Mouse (Mus musculus): Measurements from ENCODE around the gene Mgat4a. TPM values are rescaled to one million over a fixed set of nuclear protein-coding genes. Genes with fewer than 3 reads are reported as not detected.
"Not testable (repeated sequence)": the region's sequence is repeated elsewhere in the genome, so short reads cannot be mapped to it uniquely, and the experiment has no call there.

Mgat4a gene
- polyA plus RNA-seq, 2 experiments = 6.8 to 9.0 TPM

- Histone ChIP-seq H3K4me3 (replicated peaks; ENCODE audit: low read length) (no peak overlapping the region), H3K4me2 (replicated peaks; ENCODE audit: low read depth, low read length, severe bottlenecking) (no peak overlapping the region), H3K4me1 (ENCODE audit: control insufficient read depth, insufficient read depth, low read length) (peaks cover 7% of the 10 kb centered on the region), H3K36me3 (ENCODE audit: control insufficient read depth, insufficient read depth, low read length) (0 out of 2 replicates have a peak, but pooled peaks cover 3% of the 10 kb centered on the region), H3K27ac (replicated peaks; ENCODE audit: low read depth, low read length) (no peak overlapping the region), H3K9ac (ENCODE audit: low read depth, low read length, severe bottlenecking) (no peak overlapping the region), H3K27me3 (ENCODE audit: control insufficient read depth, insufficient read depth, low read length) (no peaks in the 10 kb centered on the region), H3K9me3 (ENCODE audit: control insufficient read depth, low read length) (peaks cover 6% of the 10 kb centered on the region; the same call in 1 of the 2 replicates)
- 91% methylated on average over 9 of the region's 9 CpGs for WGBS
- TF ChIP-seq POLR2A (IDR thresholded peaks at IDR 0.05; ENCODE audit: borderline replicate concordance, extremely low read depth, insufficient read depth, insufficient read length) = no peak
- ATAC-seq (ENCODE audit: low FRiP score, low read depth) (no peak), DNase-seq (ENCODE audit: low spot score) (no peak)
Observed at GRCm38 (mm10) chr1:37502354-37502753, 38.5 kb downstream of the Mgat4a start.

DNA sequence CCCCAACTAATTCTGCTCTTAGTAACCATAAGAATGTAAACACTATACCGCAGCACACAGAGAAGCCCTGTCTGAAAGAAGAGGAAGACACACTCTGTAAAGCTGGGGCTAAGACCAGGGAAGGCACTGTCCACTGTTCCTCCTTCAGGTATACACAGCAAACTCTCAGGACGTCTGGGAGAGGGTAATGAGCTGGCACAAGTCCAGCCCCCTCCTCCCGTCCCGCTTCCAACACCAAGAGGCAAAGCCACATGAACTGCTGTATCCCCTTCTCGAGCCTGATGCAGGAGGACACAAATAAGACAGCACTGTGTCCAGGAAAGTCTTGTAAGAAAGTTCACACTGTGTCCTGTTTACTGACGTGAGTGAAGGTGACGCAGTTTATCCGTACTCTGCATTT lies 40.1 kb downstream of the Mgat4a start:
- Histone ChIP-seq H3K4me3 (replicated peaks; ENCODE audit: low read length) (no peak overlapping the region), H3K27ac (replicated peaks; ENCODE audit: low read depth, low read length) (no peak overlapping the region), H3K4me2 (replicated peaks; ENCODE audit: low read depth, low read length, severe bottlenecking) (no peak overlapping the region), H3K9me3 (ENCODE audit: control insufficient read depth, low read length) (no peaks in the 10 kb centered on the region), H3K27me3 (ENCODE audit: control insufficient read depth, insufficient read depth, low read length) (no peaks in the 10 kb centered on the region), H3K9ac (ENCODE audit: low read depth, low read length, severe bottlenecking) (no peak overlapping the region), H3K36me3 (ENCODE audit: control insufficient read depth, insufficient read depth, low read length) (0 out of 2 replicates have a peak, but pooled peaks cover 3% of the 10 kb centered on the region), H3K4me1 (ENCODE audit: control insufficient read depth, insufficient read depth, low read length) (peaks cover 7% of the 10 kb centered on the region)
- ATAC-seq (ENCODE audit: low FRiP score, low read depth) (no peak), DNase-seq (ENCODE audit: low spot score) (no peak)
- WGBS = 46% methylated on average over 8 of the region's 8 CpGs
- TF ChIP-seq POLR2A (IDR thresholded peaks at IDR 0.05; ENCODE audit: borderline replicate concordance, extremely low read depth, insufficient read depth, insufficient read length) = no peak

GRCm38 (mm10) chr1:37499395-37499794 lies 41.4 kb downstream of the Mgat4a start:
- DNase-seq (ENCODE audit: low spot score); H3K4me1 ChIP-seq (ENCODE audit: control insufficient read depth, insufficient read depth, low read length); H3K27ac ChIP-seq (replicated peaks; ENCODE audit: low read depth, low read length); H3K27me3 ChIP-seq (ENCODE audit: control insufficient read depth, insufficient read depth, low read length); H3K36me3 ChIP-seq (ENCODE audit: control insufficient read depth, insufficient read depth, low read length); H3K4me3 ChIP-seq (replicated peaks; ENCODE audit: low read length); ATAC-seq (ENCODE audit: low FRiP score, low read depth); H3K4me2 ChIP-seq (replicated peaks; ENCODE audit: low read depth, low read length, severe bottlenecking); H3K9me3 ChIP-seq (ENCODE audit: control insufficient read depth, low read length); H3K9ac ChIP-seq (ENCODE audit: low read depth, low read length, severe bottlenecking): not testable (repeated sequence)
- WGBS = 83% methylated on average over 1 of the region's 1 CpGs

DNA sequence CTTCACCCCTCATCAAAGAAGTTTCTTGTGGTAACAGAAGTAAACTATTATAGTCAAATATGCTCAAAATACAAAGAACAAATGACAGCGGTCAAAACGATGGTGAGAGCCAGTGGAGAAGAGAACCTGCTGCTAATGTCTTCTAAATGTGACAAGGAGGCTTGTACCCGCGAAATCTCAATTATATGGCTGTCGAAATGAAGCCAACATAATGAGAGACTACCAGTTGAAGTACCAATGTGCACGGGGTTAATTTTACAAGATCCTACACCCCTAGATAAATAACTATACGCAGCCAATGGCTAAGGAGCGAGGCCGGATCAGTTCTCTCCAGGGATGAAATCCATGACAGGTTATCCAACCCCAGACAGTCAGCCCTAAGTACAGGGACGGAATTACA lies 41.9 kb downstream of the Mgat4a start:
- no peak for TF ChIP-seq POLR2A (IDR thresholded peaks at IDR 0.05; ENCODE audit: borderline replicate concordance, extremely low read depth, insufficient read depth, insufficient read length)
- ATAC-seq (ENCODE audit: low FRiP score, low read depth) = no peak
- peaks cover 2% of the 10 kb centered on the region; the same call in 1 of the 2 replicates for H3K4me1 ChIP-seq (ENCODE audit: control insufficient read depth, insufficient read depth, low read length)
- 81% methylated on average over 10 of the region's 10 CpGs for WGBS
- no peaks in the 10 kb centered on the region for H3K27me3 ChIP-seq (ENCODE audit: control insufficient read depth, insufficient read depth, low read length)
- no peak for DNase-seq (ENCODE audit: low spot score)
- no peak overlapping the region for H3K4me3 ChIP-seq (replicated peaks; ENCODE audit: low read length)
- H3K4me2 ChIP-seq (replicated peaks; ENCODE audit: low read depth, low read length, severe bottlenecking) = no peak overlapping the region
- no peak overlapping the region for H3K9ac ChIP-seq (ENCODE audit: low read depth, low read length, severe bottlenecking)
- H3K9me3 ChIP-seq (ENCODE audit: control insufficient read depth, low read length) = no peaks in the 10 kb centered on the region
- no peak overlapping the region for H3K27ac ChIP-seq (replicated peaks; ENCODE audit: low read depth, low read length)
- 0 out of 2 replicates have a peak, but pooled peaks cover 3% of the 10 kb centered on the region for H3K36me3 ChIP-seq (ENCODE audit: control insufficient read depth, insufficient read depth, low read length)

- H3K4me3 ChIP-seq (replicated peaks; ENCODE audit: low read length) = no peak overlapping the region
- no peak overlapping the region for H3K4me2 ChIP-seq (replicated peaks; ENCODE audit: low read depth, low read length, severe bottlenecking)
- H3K36me3 ChIP-seq (ENCODE audit: control insufficient read depth, insufficient read depth, low read length) = 0 out of 2 replicates have a peak, but pooled peaks cover 3% of the 10 kb centered on the region
- no peak overlapping the region for H3K9ac ChIP-seq (ENCODE audit: low read depth, low read length, severe bottlenecking)
- no peaks in the 10 kb centered on the region for H3K27me3 ChIP-seq (ENCODE audit: control insufficient read depth, insufficient read depth, low read length)
- DNase-seq (ENCODE audit: low spot score) (no peak), ATAC-seq (ENCODE audit: low FRiP score, low read depth) (no peak)
- H3K27ac ChIP-seq (replicated peaks; ENCODE audit: low read depth, low read length) = no peak overlapping the region
- TF ChIP-seq POLR2A (IDR thresholded peaks at IDR 0.05; ENCODE audit: borderline replicate concordance, extremely low read depth, insufficient read depth, insufficient read length) = no peak
- no peaks in the 10 kb centered on the region for H3K9me3 ChIP-seq (ENCODE audit: control insufficient read depth, low read length)
- 57% methylated on average over 11 of the region's 11 CpGs for WGBS
- no peaks in the 10 kb centered on the region for H3K4me1 ChIP-seq (ENCODE audit: control insufficient read depth, insufficient read depth, low read length)
Observed at GRCm38 (mm10) chr1:37496591-37497280, 44.1 kb downstream of the Mgat4a start.

Data from limb, embryonic 14.5 days (tissue).